Mouse (Mus musculus) liver, adult 2 months (tissue): ENCODE measurements at regions not wholly inside any gene's neighbourhood (a gene's known extent, or its start where the extent isn't known, plus 50 kb on each side); places are given as distances from the start of the nearest gene placed in this dataset.

ENCODE experiments used
- DNase-seq: peaks from one replicate; pipeline ENCODE4 v3.0.0-alpha.2; 2011; ENCODE audit warnings: low read depth, low spot score; ENCODE audit errors: extremely low read depth
- H3K27ac ChIP-seq: fragments of 200-500 bp; replicated peaks from 2 replicates; pipeline ENCODE4 v1.5.1; 2012; ENCODE audit warnings: low read depth, mild to moderate bottlenecking, control low read depth, inconsistent platforms, low read length; ENCODE audit not compliant: insufficient read depth
- H3K27me3 ChIP-seq: fragments of 200-500 bp; 2 replicates; pipeline ENCODE4 v1.6.1; 2012; ENCODE audit warnings: mild to moderate bottlenecking, moderate library complexity, low read length, inconsistent platforms; ENCODE audit not compliant: control insufficient read depth, insufficient read depth
- H3K36me3 ChIP-seq: fragments of 200-500 bp; 2 replicates; pipeline ENCODE4 v1.6.1; 2012; ENCODE audit warnings: low read length, inconsistent platforms; ENCODE audit not compliant: control insufficient read depth, insufficient read depth
- H3K4me1 ChIP-seq: fragments of 200-500 bp; 2 replicates; pipeline ENCODE4 v1.6.1; 2011; ENCODE audit warnings: low read length; ENCODE audit not compliant: control insufficient read depth, insufficient read depth
- H3K4me3 ChIP-seq: fragments of 200-500 bp; 2 replicates; pipeline ENCODE4 v1.5.1; 2011; ENCODE audit warnings: low read depth, mild to moderate bottlenecking, control low read depth, low read length, moderate library complexity; ENCODE audit not compliant: insufficient read depth
- H3K79me2 ChIP-seq: fragments of 200-500 bp; 2 replicates; pipeline ENCODE4 v1.6.1; 2012; ENCODE audit warnings: inconsistent platforms, mild to moderate bottlenecking, low read length, moderate library complexity; ENCODE audit not compliant: control insufficient read depth, insufficient read depth
- H3K9ac ChIP-seq: fragments of 200-500 bp; 2 replicates; pipeline ENCODE4 v1.6.1; 2012; ENCODE audit warnings: low read depth, mild to moderate bottlenecking, control low read depth, inconsistent platforms, low read length
- CTCF ChIP-seq: fragments of 200-500 bp; IDR thresholded peaks from 2 replicates; pipeline ENCODE4 v1.5.1; 2011; ENCODE audit warnings: low read depth, low read length, control low read depth
- POLR2A ChIP-seq: fragments of 200-500 bp; IDR thresholded peaks from 2 replicates; pipeline ENCODE4 v1.6.1; 2011; ENCODE audit warnings: low read length, control low read depth; ENCODE audit not compliant: insufficient read depth; ENCODE audit errors: extremely low read depth
- WGBS: fragments of 180-500 bp; shearing (Covaris S2); methylation state at CpG from one replicate; pipeline ENCODE4 v1.1.7; 2018; 5-methylcytosine and 5-hydroxymethylcytosine counted together

- no peak for DNase-seq
- no peak overlapping the region for H3K9ac ChIP-seq
- no peaks in the 10 kb centered on the region for H3K4me1 ChIP-seq
- TF ChIP-seq POLR2A (no peak), CTCF (no peak)
- 91% methylated on average over 5 of the region's 5 CpGs for WGBS
- no peaks in the 10 kb centered on the region for H3K79me2 ChIP-seq
- no peaks in the 10 kb centered on the region for H3K36me3 ChIP-seq
- H3K27ac ChIP-seq: no peak overlapping the region
- H3K4me3 ChIP-seq: no peak overlapping the region
- no peaks in the 10 kb centered on the region for H3K27me3 ChIP-seq
Observed at GRCm38 (mm10) chr2:171514876-171515275, 528.4 kb downstream of the Cbln4 start.

GRCm38 (mm10) chr2:171496620-171497019 is 546.6 kb downstream of the Cbln4 start:
- Histone ChIP-seq H3K79me2 (no peaks in the 10 kb centered on the region), H3K4me1 (no peaks in the 10 kb centered on the region), H3K4me3 (no peak overlapping the region), H3K27ac (no peak overlapping the region), H3K9ac (no peak overlapping the region), H3K36me3 (no peaks in the 10 kb centered on the region), H3K27me3 (no peaks in the 10 kb centered on the region)
- no peak for DNase-seq
- TF ChIP-seq CTCF (no peak), POLR2A (no peak)
- 68% methylated on average over 4 of the region's 4 CpGs for WGBS

GRCm38 (mm10) chr2:171493741-171494140 is 549.5 kb downstream of the Cbln4 start:
- DNase-seq: no peak
- Histone ChIP-seq H3K36me3 (no peaks in the 10 kb centered on the region), H3K27ac (no peak overlapping the region), H3K4me1 (no peaks in the 10 kb centered on the region), H3K4me3 (no peak overlapping the region), H3K27me3 (no peaks in the 10 kb centered on the region), H3K9ac (no peak overlapping the region), H3K79me2 (no peaks in the 10 kb centered on the region)
- no peak for TF ChIP-seq POLR2A
- peak; percentile 42 for TF ChIP-seq CTCF
- WGBS: 33% methylated on average over 12 of the region's 12 CpGs

- WGBS: 86% methylated on average over 2 of the region's 2 CpGs
- Histone ChIP-seq H3K27ac (no peak overlapping the region), H3K36me3 (no peaks in the 10 kb centered on the region), H3K79me2 (no peaks in the 10 kb centered on the region), H3K4me3 (no peak overlapping the region), H3K27me3 (peaks cover 2% of the 10 kb centered on the region; the same call in 1 of the 2 replicates), H3K9ac (no peak overlapping the region), H3K4me1 (no peaks in the 10 kb centered on the region)
- DNase-seq: no peak
- no peak for TF ChIP-seq CTCF
- no peak for TF ChIP-seq POLR2A
Observed at GRCm38 (mm10) chr2:171487284-171487683, 556.0 kb downstream of the Cbln4 start.

- H3K27me3 ChIP-seq: no peaks in the 10 kb centered on the region; the same call in 1 of the 2 replicates
- DNase-seq: no peak
- no peaks in the 10 kb centered on the region for H3K4me1 ChIP-seq
- H3K9ac ChIP-seq: no peak overlapping the region
- H3K4me3 ChIP-seq: no peak overlapping the region
- TF ChIP-seq CTCF: no peak
- H3K79me2 ChIP-seq: no peaks in the 10 kb centered on the region
- no peaks in the 10 kb centered on the region for H3K36me3 ChIP-seq
- WGBS: 60% methylated on average over 9 of the region's 9 CpGs
- no peak overlapping the region for H3K27ac ChIP-seq
Observed at GRCm38 (mm10) chr2:171453241-171453640, 590.0 kb downstream of the Cbln4 start.

- H3K4me3 ChIP-seq: no peak overlapping the region
- H3K27ac ChIP-seq: no peak overlapping the region
- H3K9ac ChIP-seq: no peak overlapping the region
- TF ChIP-seq CTCF: no peak
- no peak for TF ChIP-seq POLR2A
- no peaks in the 10 kb centered on the region for H3K27me3 ChIP-seq
- DNase-seq: no peak
- H3K4me1 ChIP-seq: no peaks in the 10 kb centered on the region
- 97% methylated on average over 2 of the region's 2 CpGs for WGBS
- no peaks in the 10 kb centered on the region for H3K36me3 ChIP-seq
- no peaks in the 10 kb centered on the region for H3K79me2 ChIP-seq
Observed at GRCm38 (mm10) chr2:171406057-171406456, 637.2 kb downstream of the Cbln4 start.
